Mouse (Mus musculus) neural tube, embryonic 10.5 days (tissue): ENCODE results near the gene Olfr1048.
"Not testable (repeated sequence)": the region's sequence is repeated elsewhere in the genome, so short reads cannot be mapped to it uniquely, and the experiment has no call there.

ENCODE experiments used
- DNase-seq: peaks from one replicate; pipeline ENCODE4 v3.0.0-alpha.2; 2017; ENCODE audit warnings: low spot score; ENCODE audit errors: extremely low spot score

The Olfr1048 gene

DNA sequence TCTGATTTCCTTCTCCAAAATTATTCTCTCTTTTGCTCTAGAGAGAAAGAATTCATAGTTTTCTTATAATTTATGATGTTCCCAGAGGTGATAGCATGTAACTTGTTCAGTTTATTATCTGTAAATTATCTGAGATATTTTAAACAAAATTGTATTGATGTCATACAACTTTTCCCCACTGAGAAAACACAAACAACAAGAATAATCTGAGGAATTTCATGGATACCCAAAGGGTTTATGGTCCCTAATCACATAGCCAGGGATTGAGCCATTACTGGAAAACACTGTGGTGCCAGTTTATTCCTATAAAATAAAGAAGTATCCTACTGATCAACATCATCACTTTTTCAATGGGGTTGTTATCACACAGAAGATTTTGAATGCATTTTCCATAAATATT is at the start of gene Olfr1048:
Olfr1048 (minus strand) TSS at position 101 of the 400 bp plus-strand sequence.
- DNase-seq = no peak

DNA sequence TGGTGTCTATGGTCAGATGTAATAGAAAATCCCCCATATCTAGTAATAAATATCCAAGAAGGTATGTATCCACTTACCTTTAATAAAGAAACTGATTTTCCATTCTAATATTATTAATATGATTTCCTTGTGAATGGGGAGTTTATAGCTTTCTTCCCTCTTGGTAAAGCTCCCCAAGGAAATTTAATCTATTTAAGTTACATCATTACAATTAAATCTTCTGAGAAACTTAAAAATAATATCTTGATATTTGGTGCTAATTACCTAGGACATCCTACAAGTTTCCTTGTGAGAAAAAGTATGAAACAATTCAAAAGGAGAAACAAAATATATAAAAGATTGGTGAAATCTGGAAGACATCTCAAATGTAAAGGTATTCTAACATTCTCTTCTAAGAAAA is 38.9 kb upstream of the Olfr1048 start, which contains the start of gene Olfr1051:
Olfr1051 (minus strand) TSS at position 101 of the 400 bp plus-strand sequence.
- DNase-seq = not testable (repeated sequence)

DNA sequence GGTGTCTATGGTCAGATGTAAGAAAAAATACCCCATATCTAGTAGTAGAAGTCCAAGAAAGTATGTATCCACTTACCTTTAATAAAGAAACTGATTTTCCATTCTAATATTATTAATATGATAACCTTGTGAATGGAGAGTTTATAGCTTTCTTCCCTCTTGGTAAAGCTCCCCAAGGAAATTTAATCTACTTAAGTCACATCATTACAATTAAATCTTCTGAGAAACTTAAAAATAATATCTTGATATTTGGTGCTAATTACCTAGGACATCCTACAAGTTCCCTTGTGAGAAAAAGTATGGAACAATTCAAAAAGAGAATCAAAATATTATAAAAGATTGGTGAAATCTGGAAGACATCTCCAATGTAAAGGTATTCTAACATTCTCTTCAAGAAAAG is 18.1 kb upstream of the Olfr1048 start, which contains the start of gene Olfr1049:
Olfr1049 (minus strand) TSS at position 101 of the 400 bp plus-strand sequence.
- DNase-seq = not testable (repeated sequence)

DNA sequence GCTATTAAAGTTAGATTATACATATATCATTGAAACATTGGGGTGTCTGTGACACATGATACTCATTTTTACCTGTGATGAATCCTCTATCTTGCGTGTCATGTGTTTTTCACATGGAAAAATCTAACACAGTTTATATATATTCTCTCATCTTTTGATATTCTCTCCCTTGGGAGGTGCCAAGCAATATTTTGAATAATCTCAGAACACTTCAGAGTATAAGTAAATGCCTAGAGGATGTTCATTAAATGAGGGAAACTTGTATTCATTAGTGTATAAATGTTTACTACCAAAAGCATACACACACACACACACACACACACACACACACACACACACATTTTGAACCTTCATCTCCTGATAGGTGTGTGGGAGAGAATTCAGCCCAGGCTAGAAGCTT is 8.8 kb downstream of the Olfr1048 start, which contains the start of gene Olfr1047:
Olfr1047 (minus strand) TSS at position 101 of the 400 bp plus-strand sequence.
- no peak for DNase-seq

DNA sequence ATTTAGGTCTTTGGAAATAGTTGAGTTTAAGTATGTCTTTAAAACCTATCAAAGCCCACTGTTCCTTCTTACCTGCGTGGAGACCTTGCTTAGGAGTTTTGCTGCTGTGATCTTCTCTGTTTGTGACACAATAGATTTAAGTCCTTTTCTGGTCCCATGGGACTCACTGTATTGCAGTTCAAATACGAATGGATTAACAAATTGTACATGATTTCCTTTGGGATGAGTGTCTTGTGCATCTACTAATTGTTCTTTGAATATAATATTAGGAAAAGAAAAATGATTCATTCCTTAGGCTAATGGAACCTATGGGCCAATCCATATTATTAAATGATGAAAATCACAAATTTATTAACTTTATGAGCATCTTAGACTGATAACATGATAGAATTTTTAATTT is 20.9 kb downstream of the Olfr1048 start, which contains the start of gene Olfr1046:
Olfr1046 (minus strand) TSS at position 101 of the 400 bp plus-strand sequence.
- DNase-seq = no peak

DNA sequence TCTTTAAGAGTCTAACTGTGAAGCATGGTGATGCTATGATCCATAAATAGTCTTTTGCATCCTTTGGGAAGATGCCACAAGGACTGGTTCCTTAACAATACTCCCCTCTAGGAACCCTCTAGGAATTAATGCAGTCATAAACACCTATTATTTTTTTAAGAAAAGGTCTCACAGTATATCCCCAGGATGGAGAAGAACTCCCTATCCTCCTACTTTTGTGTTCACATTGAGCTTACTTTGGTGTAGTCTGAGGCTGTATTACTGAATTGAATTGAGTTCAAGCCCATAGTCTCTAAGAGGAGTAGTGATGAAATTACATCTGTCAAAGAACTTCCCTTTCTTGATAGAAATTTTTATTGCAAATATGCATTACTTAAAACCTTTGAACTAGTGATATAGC is 37.2 kb downstream of the Olfr1048 start, which contains the start of gene Olfr1045:
Olfr1045 (minus strand) TSS at position 101 of the 400 bp plus-strand sequence.
- no peak for DNase-seq

DNA sequence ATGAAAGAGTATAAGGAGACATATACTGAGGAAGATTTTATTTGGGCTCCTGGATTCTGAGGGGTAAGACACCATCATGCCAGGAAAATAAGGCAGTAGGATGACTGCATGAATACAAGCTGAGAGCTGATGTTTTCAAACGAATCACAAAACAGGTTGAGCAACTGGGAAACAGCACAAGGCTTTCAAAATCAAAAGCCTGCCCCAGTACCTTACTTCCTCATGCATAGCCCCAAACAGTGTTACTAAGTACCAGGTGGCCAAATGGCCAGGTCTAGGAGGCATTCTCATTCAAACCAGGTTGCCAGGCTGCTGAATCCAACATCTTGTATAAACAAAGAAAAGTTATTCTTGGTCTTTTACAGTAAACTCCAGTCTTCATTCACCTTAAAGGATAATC is 44.2 kb downstream of the Olfr1048 start:
- no peak for DNase-seq

DNA sequence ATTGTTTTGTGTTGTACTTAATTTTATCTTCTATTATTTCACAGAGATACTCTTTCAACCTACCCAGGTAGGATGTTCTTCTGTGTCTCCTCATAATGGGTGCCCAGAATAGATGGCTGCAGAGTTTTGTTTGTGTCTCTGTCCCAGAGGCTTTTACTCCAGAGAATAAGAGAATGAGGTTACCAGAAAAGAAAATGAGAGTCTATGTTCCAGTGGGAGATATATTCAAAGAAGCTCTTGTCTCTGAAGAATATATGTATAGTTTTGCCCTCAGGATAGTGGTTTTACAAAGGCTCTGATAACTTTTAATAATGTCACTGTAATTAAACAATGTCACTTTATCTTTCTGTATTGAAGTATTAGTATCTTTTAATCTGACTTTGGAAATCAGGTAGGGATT is 54.5 kb downstream of the Olfr1048 start, which contains the start of gene Olfr52:
Olfr52 (minus strand) TSS at position 101 of the 400 bp plus-strand sequence.
- no peak for DNase-seq
